Mouse (Mus musculus): ENCODE measurements around the gene Sdk2. TPM values are rescaled to one million over a fixed set of nuclear protein-coding genes. Genes with fewer than 3 reads are reported as not detected.
A peak's percentile ranks its signal among the peaks of the same experiment; 100 is the strongest.

The Sdk2 gene
- total RNA-seq, 2 experiments from 2014 or later: 32.2 to 34.5 TPM

DNA sequence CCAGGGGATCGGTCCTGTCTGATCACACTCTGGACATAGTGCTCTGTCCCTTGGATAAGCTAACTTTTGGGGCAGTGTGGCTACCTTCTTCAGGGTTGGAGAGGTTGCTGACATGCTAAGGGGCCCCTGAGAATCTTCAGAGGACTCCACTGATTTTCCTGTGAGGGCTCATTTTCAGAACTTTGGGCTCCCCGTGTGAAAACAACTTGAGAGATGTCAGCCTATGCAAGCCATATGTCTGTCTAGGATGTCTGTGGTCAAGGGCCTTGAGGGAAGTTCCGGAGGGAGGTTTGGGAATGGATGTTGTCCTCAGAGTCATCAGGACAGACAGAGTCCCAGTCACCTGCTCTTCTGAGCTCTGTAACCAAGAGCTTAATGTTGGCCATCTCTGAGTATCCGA is 280.5 kb downstream of the Sdk2 start:
- intact Hi-C loops (cut with DNase I): loop anchor here (5.0 to 10.0 kb wide), 2 partner anchors 34 to 492 kb away; partner anchors contain the start of gene Cdc42ep4

DNA sequence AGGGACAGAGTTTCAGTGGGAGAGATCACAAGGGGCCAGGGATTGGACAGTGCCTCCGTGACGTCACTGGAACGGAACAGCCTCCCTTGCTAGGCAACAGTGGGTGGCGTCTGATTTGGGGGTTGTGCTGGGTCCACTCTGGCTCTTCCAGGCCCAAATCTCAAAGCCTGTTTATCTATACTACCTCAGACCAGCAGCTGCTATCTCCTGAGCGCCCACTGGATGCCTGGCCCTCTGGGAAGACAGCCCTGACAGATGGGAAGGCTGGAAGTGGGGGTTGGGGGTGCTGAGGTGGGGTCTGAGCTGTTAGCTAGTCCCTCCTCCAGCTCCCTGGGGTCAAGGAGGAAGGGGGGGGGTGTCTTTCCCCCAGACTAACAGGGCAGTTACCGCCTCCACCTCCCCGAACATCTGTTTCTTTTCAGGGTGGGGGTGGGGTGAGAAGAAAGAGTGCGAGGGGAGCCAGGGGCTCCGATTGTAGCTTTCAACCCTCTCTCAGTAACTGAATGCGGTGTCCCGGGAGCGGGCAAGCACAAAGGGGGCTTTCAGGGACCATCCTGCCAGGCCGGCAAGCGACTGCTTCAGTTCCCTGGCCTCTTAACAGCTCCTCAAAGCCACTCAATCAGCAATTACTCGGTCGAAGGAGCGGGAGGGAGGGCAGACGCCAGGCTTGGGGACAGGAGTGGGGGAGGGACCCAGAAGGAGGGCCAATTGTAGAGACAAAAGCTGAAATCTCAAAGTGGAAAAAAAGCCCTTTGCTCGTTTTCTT is 281.3 kb downstream of the Sdk2 start:
- intact Hi-C loops (cut with DNase I): loop anchor here (5.0 to 10.0 kb wide), 2 partner anchors 33 to 491 kb away; partner anchors contain the start of gene Cdc42ep4
- DNase-seq (ENCODE audit: extremely low spot score in 1 of 2, low spot score in 2 of 2): peak; percentile 77 to 87

More for the DNA sequence above, 280.5 kb downstream of the Sdk2 start:
- DNase-seq (ENCODE audit: extremely low spot score in 1 of 2, low spot score in 2 of 2): no peak

DNA sequence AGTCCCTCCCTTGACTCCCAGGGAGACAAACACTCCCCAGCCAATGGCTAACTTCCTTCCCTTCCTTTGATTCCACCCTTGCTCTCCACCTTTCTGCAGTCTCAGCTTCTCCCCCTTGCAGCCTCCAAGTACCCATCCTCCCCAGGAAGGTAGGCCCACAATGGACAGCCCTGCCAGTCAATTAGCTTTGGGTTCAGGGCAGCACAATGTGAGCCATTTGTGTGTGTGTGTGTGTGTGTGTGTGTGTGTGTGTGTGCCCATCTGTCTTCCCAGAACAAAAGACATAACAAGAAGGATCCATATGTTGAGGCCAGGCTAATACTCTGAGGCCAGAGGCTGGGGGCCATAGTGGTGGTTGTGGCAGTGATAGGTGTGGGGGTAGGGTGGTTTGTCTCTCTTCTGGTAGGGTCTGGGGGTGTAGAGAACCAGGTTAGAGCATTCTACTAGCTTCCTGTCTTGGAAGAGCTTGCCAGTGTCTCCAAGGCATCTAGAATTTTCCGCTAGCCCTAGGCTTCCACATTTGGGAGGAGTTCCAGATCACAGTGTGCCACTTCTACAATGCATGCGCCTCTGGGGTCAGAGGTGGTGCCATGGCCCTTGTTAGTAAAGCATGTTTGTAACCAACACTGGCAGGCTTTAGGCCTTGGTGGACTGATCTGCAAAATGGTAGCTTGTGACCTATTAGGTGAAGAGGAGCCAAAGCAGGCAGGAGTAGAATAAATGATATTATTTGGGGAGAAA is 282.0 kb downstream of the Sdk2 start:
- DNase-seq (ENCODE audit: extremely low spot score in 1 of 2, low spot score in 2 of 2): no peak
- intact Hi-C loops (cut with DNase I): loop anchor here (5.0 to 10.0 kb wide), 2 partner anchors 33 to 490 kb away; partner anchors contain the start of gene Cdc42ep4

DNA sequence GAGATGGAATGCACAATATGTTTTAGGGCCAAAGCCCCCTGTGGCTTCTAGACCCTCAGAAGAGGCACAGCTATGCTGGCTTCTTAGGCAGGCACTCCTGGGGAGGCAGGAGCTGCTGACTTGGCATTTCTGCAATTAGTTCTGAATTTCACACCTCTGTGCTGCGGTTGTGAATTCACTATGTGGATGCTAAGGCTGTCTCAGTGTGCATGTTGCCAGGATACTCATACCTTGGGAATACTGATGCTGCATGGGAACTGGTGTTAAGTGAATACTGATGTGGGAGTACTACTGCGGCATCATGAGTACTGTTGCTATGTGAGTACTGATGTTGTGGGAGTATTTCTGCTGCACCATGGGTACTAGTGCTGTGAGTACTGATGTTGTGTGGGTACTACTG is 284.4 kb downstream of the Sdk2 start:
- intact Hi-C loops (cut with DNase I): loop anchor here (10.0 kb wide), 1 partner anchor 488 kb away; no protein-coding TSS in a partner anchor
- DNase-seq (ENCODE audit: extremely low spot score in 1 of 2, low spot score in 2 of 2): no peak

DNA sequence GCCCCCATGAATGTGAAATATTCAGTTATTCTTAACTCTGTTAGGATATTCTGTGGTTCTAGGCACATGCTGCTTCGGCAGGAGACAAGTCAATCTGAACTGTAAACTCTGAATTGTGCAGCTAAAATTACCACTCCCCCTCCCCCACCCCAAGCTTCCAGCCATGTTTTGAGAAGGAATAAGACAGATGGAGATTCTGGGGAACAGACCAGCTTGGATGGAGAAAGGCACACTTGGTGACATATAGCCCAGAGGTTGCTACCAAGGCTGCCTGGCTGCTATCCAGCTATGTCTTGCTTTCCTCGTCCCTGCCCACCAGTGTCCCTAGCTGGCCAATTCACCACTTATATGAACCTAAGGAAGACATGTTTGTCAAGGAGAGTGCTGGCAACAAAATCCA is 284.8 kb downstream of the Sdk2 start:
- no peak for DNase-seq (ENCODE audit: extremely low spot score in 1 of 2, low spot score in 2 of 2)
- intact Hi-C loops (cut with DNase I): loop anchor here (10.0 kb wide), 1 partner anchor 487 kb away; no protein-coding TSS in a partner anchor

DNA sequence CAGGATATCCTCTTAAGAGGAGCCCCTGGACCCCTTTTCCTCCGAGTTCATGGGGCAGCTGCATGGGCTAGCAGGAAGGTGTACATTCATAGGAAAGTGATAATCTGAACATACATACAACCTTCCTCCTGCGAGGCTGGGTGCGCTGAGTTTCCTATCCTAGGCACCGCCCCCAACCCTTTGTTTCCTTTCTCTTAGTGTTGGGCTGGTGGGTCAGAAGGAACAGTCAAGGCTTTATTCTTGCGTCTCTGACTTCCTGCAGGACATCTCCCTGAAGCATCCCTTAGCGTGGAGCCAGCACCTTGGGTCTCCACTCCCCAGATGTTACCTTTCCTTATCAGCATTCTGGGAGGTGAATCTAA is 287.2 kb downstream of the Sdk2 start:
- intact Hi-C loops (cut with DNase I): loop anchor here (10.0 kb wide), 1 partner anchor 485 kb away; no protein-coding TSS in a partner anchor
- DNase-seq (ENCODE audit: extremely low spot score in 1 of 2, low spot score in 2 of 2): no peak

DNA sequence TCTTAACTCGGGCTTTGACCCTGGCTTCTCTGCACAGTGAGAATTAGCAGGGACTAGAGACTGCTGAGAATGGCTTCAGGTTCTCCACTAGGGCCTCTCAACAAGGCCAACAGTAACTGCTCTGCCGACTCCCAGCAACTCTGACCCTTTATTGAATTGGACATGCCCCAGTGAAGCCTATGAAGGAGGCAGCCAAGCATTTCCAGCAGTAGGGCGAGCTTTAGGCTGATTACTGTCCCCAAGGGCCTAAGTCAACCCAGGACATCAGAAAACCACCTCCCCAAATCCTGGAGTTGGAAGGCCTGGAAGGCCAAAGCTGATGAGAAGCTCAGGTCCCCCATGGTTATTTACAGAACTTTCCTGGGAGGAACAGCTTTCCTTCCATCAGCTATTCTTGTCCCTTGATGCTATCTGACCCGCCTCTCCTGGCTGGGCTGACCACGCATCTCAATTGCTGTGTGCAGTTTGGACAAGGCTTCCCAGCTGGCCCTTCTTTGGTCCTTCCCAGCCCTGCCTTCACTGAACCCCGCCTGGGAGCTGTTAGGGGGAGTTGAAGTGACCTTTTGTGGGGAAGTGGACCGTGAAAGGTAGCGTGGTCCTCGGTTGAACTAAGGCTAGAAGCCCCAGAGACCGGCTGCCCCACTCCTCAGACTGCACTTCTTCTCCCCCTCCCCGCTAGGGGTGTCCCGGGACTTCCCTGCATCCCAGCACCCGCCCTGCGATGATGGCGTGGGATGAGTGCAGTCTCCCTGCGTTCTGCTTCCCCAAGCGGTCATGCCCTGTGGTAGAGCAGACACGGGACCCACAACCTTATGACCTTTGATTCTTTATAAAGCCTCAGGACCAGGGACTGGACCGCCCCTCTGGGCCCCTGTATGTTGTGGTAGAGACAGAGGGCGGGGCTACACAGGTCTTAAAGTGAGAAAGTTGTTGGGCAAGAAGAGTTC is 287.8 kb downstream of the Sdk2 start:
- intact Hi-C loops (cut with DNase I): no loop called here
- DNase-seq (ENCODE audit: extremely low spot score in 1 of 2, low spot score in 2 of 2): peak in 1 of 2 experiments; percentile 67

DNA sequence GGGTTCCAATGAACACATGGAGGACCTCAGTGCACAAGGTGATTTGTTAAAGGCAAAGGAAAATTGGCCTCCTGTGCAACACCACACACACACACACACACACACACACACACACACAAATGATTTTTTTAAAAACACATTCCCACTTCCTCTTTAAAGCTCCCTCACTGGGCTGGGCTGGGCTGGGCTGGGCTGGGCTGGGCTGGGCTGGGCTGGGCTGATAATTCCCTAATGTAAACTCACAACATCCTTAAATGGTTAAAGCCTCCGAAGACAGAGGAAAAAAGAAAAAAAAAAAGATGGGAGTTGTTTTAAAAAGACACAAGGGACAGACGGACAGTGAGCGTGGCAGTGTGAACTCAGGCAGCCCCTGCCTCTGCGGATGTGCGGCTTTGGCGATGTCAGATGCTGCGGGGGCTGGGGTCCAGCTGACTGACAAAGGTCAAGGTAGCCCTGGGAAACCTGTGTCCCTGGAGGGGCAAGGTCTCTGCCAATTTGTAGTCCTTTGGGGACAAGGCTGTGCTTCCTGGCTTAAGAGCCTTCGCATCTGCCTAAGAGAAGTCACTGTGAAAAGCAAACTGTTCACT is 288.9 kb downstream of the Sdk2 start:
- intact Hi-C loops (cut with DNase I): no loop called here
- DNase-seq (ENCODE audit: extremely low spot score in 1 of 2, low spot score in 2 of 2): no peak

DNA sequence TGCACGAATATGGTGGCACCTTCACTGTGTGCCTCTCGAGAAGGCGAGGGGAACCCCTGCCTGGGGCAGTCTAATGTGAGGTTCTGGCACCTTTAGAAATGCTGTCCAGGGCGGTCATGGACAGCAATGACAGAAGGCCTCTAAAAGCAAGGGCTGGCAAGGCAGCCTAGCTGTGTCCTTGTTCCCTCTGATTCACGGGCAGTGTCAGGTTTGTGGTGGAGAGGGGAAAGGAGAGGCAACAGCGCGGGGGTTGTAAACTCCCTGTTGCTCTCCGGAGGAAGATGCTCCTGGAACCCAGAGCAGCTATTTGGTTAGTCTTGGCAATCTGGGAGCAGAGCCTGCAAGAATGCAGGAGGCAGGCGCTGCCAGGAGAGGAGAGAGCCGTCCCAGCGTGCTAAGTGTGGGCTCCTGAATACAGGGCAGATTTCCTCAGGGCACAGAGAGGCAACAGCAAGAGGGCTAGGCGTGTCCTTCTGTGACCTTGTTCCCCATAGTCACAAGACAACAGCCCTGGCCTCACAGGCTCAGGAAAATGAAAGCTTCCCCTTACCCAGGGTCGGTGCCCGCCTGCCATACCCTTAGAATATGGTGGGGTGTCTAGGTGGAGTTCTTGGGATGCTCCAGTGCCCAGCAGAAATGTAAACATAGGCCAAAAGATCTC is 289.9 kb downstream of the Sdk2 start:
- DNase-seq (ENCODE audit: extremely low spot score in 1 of 2, low spot score in 2 of 2): no peak
- intact Hi-C loops (cut with DNase I): no loop called here

DNA sequence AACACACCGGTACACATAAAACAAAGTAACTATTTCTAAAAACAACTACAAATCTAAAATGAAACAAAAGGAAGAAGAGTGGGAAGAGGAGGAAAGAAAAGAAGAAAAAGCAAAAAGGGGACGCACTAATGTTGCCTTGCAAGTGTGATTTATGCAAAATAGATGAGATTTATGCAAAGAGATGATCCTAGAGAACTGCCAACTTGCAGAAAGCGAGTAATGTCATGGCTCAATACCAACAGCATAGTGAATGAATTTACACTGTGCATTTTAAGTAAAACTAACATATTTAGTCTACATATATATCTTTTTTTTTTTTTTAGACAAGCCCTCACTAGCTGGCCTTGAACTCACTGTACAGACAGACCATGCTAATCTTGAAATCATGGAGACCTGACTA is 292.1 kb downstream of the Sdk2 start:
- intact Hi-C loops (cut with DNase I): no loop called here

DNA sequence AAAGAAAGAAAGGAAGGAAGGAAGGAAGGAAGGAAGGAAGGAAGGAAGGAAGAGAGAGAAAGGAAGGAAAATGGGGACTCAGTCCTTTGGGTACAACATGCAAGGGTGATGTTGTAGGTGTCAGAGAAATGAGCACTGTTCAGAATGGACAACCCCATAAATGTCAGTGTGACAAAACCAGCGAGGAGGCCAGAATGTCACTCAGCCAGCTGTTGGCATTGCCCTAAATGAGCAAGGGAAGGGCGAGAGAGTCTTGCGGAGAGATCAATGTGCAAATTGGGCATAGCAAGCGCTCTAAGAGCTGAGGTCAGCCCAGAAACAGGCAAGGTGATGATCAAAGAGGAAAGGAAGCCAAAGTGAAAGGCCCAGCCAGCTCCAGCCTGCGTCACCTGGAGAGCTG is 293.7 kb downstream of the Sdk2 start:
- DNase-seq (ENCODE audit: extremely low spot score in 1 of 2, low spot score in 2 of 2): no peak

More for the DNA sequence above, 292.1 kb downstream of the Sdk2 start:
- no peak for DNase-seq (ENCODE audit: extremely low spot score in 1 of 2, low spot score in 2 of 2)

DNA sequence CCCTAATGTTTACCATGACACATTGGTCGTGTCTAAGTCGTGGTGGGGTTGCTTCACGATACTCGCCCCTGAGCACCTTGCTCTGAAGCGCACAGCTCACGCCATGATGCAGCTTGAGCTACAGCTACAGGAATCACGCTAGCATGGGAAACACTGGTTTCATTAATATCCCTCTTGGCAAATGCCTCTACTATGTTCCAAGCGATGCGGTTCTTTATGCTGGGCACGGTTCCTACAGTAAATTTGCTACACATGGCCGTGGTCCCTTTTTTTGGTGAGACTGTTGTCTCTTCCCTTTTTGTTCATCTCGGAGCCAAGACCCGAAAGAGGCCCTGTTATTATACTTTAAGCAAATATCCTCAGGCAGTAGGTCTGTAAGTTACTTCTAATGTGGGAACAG is 295.7 kb downstream of the Sdk2 start:
- DNase-seq (ENCODE audit: extremely low spot score in 1 of 2, low spot score in 2 of 2): no peak
- intact Hi-C loops (cut with DNase I): no loop called here

More for the DNA sequence above, 293.7 kb downstream of the Sdk2 start:
- intact Hi-C loops (cut with DNase I): no loop called here

DNA sequence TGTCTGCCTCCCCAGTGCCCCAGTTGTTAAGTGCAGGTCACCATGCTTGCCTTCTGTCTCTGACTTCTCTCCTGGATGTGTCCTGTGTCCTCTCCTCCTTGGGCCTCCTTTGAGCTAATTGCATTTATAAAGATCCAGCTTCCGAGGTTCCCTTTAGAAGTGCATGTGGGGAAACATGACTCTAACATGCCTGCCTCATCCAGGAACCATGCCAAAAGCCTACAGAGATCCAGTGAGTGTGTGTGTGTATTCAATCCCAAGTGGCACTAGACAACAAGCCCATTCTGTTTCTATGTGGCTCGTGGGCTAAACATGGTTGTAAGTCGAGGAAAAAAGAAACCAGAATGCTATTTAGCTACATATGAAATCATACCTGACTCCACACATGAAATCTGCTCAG is 298.5 kb downstream of the Sdk2 start:
- intact Hi-C loops (cut with DNase I): no loop called here
- no peak for DNase-seq (ENCODE audit: extremely low spot score in 1 of 2, low spot score in 2 of 2)

DNA sequence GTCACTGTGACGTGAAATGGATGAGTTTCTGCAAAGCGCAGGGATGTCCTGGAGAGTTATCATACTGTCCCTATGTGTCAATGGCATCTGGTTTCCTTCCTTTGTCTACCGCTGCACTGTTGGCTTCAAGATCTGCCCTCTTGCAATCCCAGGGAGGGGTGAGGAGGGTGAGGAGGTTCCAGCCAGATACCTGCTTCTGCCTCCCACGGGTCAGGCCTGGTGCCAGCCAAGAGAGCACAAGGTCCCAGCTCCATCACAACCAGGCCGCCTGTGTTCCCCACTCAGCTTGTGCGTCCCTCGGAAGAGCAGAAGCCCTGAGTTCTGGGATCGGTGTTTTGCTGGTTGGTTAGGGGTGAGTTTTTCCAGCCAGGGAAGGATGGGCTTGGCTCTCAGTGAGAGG is 299.6 kb downstream of the Sdk2 start:
- intact Hi-C loops (cut with DNase I): no loop called here
- DNase-seq (ENCODE audit: extremely low spot score in 1 of 2, low spot score in 2 of 2): no peak

DNA sequence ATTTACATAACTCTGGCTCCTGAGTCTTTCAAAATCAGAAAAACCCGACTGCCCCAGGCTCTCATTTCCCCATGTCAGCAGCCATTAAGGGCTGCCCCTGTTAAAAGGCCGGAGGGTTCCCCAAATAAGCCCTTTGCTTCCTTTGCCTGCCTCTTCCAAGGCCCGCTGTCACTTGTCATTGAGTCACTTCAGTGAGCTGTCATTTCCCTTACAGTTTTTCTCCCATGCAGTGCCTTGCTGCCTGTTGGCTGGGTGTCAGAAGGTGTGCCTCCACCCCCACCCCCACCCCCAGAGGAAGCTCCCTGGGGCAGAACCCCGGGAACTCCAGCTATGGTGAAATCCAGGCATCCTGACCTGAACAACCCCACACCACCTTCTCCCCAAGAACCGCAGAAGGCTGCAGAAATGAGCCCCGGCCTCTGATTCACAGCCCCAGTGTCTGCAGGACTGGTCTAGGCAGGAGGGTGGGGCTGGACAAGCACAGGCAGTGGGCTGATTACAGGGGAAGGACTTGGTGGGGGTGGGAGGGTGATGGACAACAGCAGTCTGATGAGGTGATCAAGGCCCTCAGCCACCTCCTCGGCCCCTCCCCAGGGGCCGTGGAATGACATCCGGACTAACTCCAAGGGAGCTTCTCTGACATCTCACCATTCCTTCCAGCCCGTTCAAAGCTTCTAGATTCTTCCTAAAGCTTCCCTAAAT is 300.4 kb downstream of the Sdk2 start:
- intact Hi-C loops (cut with DNase I): no loop called here
- no peak for DNase-seq (ENCODE audit: extremely low spot score in 1 of 2, low spot score in 2 of 2)

DNA sequence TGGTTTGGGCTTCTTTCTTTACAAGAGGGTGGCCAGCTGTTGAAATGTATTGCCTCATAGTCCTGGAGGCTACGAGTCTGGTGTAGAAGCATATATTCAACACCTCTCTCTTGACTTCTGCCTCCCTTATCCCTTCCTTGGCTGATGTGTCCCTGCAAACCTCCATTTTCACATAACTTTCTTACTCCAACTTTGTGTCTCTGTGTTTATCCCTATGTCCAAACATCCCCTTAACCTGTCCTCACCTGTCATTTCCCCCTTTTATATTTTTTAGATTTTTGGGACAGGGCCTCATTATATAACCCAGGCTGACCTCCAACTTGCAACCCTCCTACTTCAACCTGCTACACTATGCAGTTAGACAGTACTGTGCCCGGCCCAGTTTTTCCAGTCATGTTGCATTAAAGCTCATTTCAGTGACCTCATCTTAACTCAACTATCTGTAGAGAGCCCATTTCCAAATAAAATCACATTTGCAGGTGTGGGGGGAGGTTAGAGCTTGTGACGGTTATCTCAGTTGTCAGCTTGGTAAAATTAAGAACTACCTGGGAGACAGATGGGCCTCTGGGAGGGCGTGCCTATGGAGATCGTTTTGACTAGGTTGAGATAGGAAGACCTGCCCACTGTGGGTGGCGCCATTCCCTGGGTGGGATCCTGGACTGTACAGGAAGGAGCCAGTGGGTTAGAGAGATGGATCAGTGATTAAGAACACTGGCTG is 302.6 kb downstream of the Sdk2 start:
- no peak for DNase-seq (ENCODE audit: extremely low spot score in 1 of 2, low spot score in 2 of 2)
- intact Hi-C loops (cut with DNase I): no loop called here

DNA sequence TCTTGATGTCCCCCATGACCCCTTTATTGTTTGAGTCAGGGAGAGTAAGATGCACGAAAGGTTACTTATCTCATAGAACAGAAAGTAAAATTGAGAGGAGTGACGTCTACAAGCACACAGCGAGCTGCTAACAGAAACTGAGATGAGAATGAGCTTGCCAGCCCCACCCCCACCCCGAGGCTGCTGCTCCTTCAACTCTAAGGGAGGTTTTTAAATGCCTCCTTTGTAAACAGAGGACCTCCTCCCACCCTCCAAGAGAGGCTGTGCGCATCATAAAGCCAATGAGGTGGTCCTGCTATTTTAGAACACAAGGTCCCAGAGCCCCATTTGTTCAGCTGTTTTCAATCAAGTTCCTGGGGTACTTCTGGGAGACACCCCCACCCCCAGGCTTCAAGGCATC is 303.4 kb downstream of the Sdk2 start:
- intact Hi-C loops (cut with DNase I): no loop called here
- no peak for DNase-seq (ENCODE audit: extremely low spot score in 1 of 2, low spot score in 2 of 2)

Data from left cerebral cortex, postnatal 10 days (tissue).